Mouse (Mus musculus) liver, embryonic 14.5 days (tissue): ENCODE measurements around the gene Slc25a33.

ENCODE experiments used
- CTCF ChIP-seq: IDR thresholded peaks from 2 replicates; pipeline ENCODE4 v1.5.1; 2016; ENCODE audit warnings: antibody characterized with exemption, low read depth, control low read depth
- EP300 ChIP-seq: IDR thresholded peaks from 2 replicates; pipeline ENCODE4 v1.6.1; 2016; ENCODE audit warnings: antibody characterized with exemption, low read depth

DNA sequence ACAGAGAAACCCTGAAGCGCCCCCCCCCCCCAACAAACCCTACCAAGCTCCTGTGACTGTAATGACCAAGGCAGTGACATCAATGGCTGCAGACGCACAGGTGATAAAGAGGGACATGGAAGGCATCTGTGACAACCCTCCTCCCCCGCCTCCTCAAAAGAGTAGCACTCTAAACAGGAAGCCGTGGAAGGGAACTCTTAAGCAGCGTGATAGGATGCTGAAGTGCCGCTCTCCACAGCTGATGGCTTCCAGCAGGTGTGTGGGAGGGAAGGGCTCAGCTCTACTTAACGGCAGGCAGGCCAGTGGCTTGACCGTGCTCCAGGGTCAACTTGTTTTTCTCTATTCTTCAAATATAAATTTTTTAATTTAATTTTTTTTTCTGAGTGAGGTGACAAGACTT, 52.9 kb downstream of the Slc25a33 start:
- no peak for TF ChIP-seq CTCF
- TF ChIP-seq EP300: no peak
